Mouse (Mus musculus) CH12F3 (cell line): ENCODE results near the gene Prnd.

Source experiments
- in situ Hi-C: fragments of 300-500 bp; cut with MboI; formaldehyde crosslinking; loops from 2 replicates; pipeline ENCODE4 v1.14.3; 2020; ENCODE audit warnings: low sequenced_read_pairs

The Prnd gene

GRCm38 (mm10) chr2:131939404-131940111 is 11.1 kb upstream of the Prnd start:
- in situ Hi-C loops = loop anchor here (5.0 kb wide), 1 partner anchor 112 kb away; no protein-coding TSS in a partner anchor

GRCm38 (mm10) chr2:131940506-131940905 is 10.2 kb upstream of the Prnd start:
- in situ Hi-C loops = no loop called here

- in situ Hi-C loops = no loop called here
Measured at GRCm38 (mm10) chr2:131941501-131941900, 9.2 kb upstream of the Prnd start.

- in situ Hi-C loops = no loop called here
Measured at GRCm38 (mm10) chr2:131944370-131944769, 6.3 kb upstream of the Prnd start.

GRCm38 (mm10) chr2:131945225-131945624 is 5.4 kb upstream of the Prnd start:
- in situ Hi-C loops = no loop called here

GRCm38 (mm10) chr2:131945765-131946164 is 4.9 kb upstream of the Prnd start:
- in situ Hi-C loops = no loop called here

- in situ Hi-C loops = no loop called here
Measured at GRCm38 (mm10) chr2:131946351-131946750, 4.3 kb upstream of the Prnd start.

GRCm38 (mm10) chr2:131948156-131948555 is 2.5 kb upstream of the Prnd start:
- in situ Hi-C loops = no loop called here

GRCm38 (mm10) chr2:131948916-131949639 is 1.6 kb upstream of the Prnd start:
- in situ Hi-C loops = no loop called here

- in situ Hi-C loops = no loop called here
Measured at GRCm38 (mm10) chr2:131949767-131950597, 679 bp upstream of the Prnd start.

GRCm38 (mm10) chr2:131952456-131952855 is 1.8 kb downstream of the Prnd start:
- in situ Hi-C loops = no loop called here

- in situ Hi-C loops = no loop called here
Measured at GRCm38 (mm10) chr2:131952961-131953538, 2.4 kb downstream of the Prnd start.

GRCm38 (mm10) chr2:131953711-131954110 is 3.0 kb downstream of the Prnd start:
- in situ Hi-C loops = no loop called here

GRCm38 (mm10) chr2:131954835-131955234 is 4.2 kb downstream of the Prnd start:
- in situ Hi-C loops = no loop called here

GRCm38 (mm10) chr2:131955264-131955663 is 4.6 kb downstream of the Prnd start:
- in situ Hi-C loops = no loop called here

- in situ Hi-C loops = no loop called here
Measured at GRCm38 (mm10) chr2:131956336-131957256, 5.9 kb downstream of the Prnd start.

GRCm38 (mm10) chr2:131957731-131958222 is 7.1 kb downstream of the Prnd start:
- in situ Hi-C loops = no loop called here

- in situ Hi-C loops = no loop called here
Measured at GRCm38 (mm10) chr2:131961671-131962070, 11.0 kb downstream of the Prnd start.

GRCm38 (mm10) chr2:131970597-131970996 is 19.9 kb downstream of the Prnd start:
- in situ Hi-C loops = no loop called here

- in situ Hi-C loops = no loop called here
Measured at GRCm38 (mm10) chr2:131971098-131971497, 20.4 kb downstream of the Prnd start.
